Mouse (Mus musculus) cerebellum, postnatal 10 days (tissue): ENCODE data around the gene Nrros.
"Not testable (repeated sequence)": the region's sequence is repeated elsewhere in the genome, so short reads cannot be mapped to it uniquely, and the experiment has no call there.

ENCODE experiments used
- DNase-seq, 2 experiments: peaks; one replicate each; pipeline ENCODE4 v3.0.0; 2021; ENCODE audit warnings: mixed read lengths in 2 of 2

The Nrros gene

DNA sequence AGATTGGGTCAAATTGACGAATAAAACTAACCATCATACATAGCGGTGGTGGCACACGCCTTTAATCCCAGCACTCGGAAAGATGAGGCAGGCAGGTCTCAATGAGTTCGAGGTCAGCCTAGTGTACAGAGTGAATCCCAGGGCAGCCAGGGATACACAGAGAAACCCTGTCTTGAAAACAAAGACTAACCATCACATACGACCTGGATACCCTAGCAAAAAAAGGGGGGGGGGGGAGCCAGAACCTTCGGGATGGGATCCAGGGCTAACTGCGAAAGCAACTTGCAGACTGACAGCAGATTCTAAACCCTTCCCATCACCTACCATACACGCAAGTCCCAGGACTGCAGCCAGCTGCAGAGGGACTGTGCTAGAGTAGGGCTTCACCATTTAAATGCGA lies 51.0 kb downstream of the Nrros start:
- no peak for DNase-seq

DNA sequence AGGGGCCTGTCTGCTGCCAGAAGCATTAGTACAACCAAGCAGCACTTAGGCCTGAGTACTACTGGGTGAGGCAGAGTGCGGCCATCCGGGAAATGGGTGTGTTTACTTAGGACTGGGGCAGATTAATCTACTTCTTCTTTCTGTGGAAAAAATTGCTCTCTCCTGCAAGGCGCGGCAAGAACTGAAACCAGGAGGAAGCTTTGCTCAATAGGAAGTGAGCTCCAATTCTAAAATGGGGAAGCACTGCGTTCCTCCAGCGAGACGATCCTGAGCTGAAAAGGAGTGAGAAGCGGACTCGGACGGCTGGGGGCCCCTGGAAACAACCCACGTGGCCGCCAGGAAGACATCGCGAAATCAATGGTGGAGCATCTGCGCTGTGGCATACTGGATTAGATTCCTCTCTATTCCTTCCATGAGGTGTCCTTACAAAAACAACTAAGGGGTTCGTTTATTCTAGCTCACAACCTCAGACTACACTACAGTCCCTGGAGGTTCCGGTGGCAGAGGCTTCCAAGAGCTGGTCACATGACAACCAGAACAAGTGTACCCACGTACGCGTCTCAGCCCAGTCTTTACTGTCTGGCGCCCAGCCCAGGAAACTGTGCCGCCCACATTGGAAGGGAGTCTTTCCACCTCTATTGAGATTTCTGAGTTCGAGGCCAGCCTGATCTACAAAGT lies 51.7 kb downstream of the Nrros start:
- DNase-seq, result peak; percentile 53 to 58

DNA sequence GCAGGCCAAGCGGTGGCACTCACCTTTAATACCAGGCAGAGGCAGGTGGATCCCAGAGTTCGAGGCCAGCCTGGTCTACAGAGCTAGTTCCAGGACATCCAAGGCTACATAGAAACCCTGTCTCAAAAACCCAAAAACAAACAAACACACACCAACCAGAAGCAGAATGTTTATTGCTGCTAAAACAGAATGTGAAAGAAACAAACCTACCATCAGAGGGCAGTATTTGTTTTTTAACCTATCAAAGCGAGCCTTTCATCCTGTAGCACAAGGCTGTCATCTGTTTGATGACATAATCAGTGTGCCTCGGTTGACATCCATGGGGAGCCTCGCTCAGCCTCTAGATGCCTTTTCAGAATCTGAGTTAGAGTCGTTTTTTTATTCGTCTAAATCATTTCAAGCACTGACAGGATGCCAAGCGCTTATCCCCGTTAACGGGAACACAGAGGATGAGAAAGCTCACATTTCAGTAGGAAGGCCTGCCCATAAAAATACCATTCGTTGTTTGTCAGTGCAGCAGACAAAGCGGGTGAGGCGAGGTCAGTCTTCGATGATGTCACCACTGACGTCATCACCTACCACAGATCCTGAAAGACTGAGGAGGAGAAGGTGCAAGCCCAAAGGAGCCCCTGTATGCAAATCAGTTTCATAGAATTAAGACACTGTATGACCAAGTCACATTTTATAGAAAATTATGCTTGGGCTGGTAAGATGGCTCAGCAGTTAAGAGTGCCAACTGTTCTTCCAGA lies 54.3 kb downstream of the Nrros start:
- DNase-seq, result peak; percentile 20 to 53

DNA sequence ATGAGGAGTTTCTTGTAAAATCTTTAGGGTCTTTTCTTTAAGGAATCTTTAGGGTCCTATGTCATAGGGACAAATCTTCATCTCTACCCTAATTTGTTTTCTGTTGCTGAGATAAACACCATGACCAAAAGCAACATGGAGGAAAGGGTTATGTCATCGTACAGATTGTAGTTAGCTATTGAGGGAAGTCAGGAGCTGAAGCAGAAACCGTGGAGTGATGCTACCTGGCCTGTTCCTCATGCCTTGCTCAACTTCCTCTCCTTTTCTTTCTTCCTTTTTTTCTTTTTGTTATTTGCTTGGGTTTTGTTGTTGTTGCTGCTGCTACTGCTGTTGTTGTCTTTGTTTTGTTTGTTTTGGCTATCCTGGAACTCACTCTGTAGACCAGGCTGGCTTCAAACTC lies 56.8 kb downstream of the Nrros start:
- DNase-seq, result no peak

DNA sequence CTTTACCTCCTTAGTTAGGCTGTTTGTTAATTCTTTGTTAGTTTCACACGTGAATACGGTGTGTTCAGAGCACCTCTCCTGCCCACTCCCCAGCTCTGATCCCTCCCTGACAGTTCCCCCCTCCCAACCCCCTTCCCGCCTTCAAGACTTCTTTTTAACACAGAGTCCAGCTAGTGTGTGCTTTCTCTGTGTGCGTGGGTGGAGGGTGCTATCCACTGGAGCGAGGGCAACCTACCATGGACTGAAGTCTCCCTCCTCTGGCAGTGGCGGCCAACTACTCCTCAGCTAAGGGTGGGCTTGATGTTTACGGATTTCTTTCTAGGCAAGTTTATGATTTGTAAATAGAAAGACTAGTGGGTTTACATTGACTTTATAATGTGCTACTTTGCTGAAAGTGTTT lies 57.2 kb downstream of the Nrros start:
- no peak for DNase-seq

DNA sequence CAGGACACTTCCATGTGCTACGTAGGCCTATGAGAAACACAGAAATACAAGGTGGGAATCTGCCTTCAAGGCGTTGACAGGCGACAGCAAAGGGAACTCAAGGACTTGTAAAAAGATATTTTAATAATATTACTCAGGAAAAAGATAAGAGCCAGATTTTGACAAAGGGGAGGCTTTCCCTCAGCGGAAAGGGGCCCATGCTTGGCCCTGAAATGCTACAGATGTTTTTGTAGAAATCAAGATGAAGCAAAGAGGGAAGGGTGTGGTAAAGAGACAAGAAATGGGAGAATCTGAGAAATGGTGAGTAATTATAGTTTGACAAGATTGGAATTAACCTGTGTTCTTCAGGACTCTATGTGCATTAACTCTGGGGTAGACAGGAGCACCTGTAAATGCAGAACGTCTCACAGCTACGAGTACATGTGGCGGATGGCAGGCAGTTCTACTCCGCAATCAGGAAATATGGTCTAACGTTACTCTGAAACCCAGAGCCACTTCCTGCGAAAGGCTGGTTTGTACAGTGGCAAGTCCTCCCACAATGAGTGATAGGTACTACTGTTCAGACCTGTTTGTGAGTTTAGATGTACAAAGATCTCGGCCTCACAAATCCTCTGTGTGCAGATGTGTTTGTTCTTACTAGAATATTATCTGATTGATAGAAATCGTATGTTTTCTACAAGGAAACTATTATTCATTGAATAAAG lies 57.9 kb downstream of the Nrros start:
- DNase-seq, result no peak

DNA sequence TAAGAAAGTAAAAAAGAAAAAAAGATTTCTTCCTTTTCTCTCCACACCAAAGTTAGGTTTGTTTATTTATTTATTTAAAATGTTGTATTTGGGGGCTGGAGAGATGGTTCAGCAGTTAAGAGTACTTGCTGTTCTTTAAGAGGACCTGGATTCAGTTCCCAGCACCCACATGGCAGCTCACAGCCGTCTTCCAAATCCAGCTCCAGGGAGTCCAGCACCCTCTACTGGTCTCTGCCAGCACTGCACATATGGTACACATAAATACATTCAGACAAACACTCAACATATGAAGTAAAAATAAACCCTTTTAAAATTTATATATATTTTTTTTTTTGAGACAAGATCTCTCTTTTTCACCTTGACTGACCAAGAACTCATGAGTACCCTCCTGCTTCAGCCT lies 59.7 kb downstream of the Nrros start:
- no peak for DNase-seq

DNA sequence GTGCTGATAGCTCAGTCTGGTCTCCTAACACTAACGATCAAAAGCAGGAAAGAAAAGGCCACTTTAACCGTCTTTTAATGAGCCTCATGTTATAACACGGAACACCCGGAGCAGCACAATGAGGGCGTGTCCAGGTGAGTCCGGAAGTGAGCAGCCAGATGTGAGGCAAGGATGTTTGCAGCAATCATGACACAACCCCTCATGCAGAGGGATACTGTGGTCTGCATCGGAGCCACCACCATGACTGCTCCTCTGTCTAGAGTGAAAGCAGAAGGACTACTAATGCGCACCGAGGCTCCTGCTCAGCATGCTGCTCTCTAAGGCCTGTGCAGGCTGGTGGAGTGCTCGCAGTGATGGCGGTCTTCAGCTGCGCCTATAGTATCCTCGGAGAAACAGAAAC lies 63.1 kb downstream of the Nrros start:
- no peak for DNase-seq

DNA sequence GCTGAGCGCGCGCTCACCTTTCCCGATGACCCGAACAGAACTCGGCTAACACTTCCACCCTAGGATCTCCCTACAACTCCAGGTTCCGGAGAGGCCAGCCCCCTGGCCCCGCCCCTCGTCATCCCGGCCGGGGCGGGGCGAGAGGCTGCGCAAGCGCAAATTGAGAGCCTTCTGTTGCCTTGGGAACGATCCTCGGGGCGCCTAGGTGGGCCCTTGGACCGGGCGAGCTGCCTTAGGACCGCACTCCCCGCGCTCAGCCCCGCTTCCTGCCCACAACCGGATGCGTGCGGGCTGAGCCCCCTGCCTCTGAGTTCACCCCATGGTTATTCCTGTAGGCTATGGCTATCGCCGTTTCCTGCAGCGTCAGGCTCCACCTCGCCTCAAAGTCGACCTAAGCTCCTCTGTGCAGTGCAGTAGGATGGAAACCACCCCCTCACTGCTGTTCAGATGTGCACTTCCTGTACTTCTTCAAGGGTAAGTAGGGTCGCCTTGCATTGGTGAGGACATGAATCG lies 65.7 kb downstream of the Nrros start, which contains the start of the genes Pigx and Cep19:
Gene Pigx (minus strand): TSS at position 103 of the 513 bp plus-strand sequence.
Gene Cep19 (plus strand): TSS at position 163 of the 513 bp plus-strand sequence.
- DNase-seq, result peak; percentile 94 to 96

DNA sequence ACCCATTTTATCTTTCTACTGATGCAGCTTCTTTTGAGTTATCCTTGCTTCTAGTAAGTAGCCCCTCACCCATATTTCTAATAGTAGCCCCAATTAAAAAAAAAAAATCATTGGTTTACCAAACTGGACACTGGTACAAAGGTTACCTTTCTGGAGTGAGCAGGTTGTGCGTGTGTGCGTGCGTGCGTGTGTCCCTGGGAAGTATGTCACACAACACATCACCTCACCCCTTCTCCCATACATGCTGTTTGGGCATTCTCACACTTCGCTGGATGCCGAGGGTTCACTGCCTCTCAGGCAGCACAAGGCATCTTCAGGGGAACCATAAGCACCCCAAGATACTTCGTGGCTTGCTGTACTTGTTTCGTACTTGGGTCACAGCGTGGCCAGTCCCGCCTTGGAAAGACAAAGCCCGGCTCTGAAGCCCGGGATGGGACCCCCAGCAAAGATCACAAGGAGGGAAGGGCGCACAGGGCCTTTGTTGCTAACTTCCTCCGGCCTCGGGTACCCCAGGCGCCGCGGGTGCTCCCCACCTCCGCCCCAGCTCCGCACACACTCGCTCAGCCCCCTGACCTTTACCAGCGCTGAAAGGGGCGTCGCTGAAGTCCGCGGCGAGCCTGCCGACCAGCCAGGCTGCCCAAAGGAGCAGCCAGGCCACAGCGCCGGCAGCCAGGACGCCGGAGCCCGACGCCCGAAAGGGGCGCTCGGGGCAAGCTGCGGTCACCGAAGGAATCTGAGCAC lies 66.3 kb downstream of the Nrros start:
- no peak for DNase-seq

DNA sequence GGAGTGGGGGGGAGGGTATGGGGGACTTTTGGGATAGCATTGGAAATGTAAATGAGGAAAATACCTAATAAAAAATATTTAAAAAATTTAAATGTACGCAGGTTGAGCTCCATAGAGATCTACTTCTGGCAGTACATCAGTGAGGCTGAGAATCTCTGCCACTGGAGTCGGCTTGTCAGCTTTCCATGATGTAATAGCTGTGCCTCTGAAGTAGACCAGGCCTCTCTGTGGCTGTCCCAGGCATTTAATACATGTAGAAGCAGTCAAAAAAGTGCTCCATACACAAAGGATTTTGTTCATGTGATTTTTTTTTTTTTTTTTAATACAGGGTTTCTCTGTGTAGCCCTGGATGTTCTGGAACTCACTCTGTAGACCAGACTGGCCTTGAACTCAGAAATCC lies 67.6 kb downstream of the Nrros start:
- not testable (repeated sequence) for DNase-seq
